Mouse (Mus musculus): Measurements from ENCODE around the gene Marf1. TPM values are rescaled to one million over a fixed set of nuclear protein-coding genes. Genes with fewer than 3 reads are reported as not detected.

Marf1 gene
- polyA plus RNA-seq, 1 experiment from 2014 or later, result 12.8 TPM

DNA sequence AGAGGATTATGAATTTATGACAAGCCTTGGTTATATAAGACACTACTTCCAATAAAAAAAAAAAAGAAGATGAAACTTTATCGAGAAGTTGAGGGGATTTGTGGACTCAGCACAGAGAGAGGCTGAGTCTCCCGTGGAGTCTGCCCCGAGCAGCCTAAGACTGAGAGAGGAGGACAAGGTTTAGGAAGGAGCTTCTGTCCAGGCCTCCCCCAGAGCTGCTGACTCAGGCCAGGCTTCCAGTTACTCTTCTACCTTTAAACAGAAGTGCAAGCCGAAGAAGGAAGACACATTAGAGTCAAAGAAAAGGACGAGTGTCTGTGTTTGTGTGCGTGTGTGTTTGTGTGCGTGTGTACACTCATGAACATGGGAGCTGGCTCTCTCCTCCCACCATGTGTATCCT is 32.4 kb downstream of the Marf1 start:
- no peak overlapping the region for H3K27ac ChIP-seq (replicated peaks)
- no peak for DNase-seq (ENCODE audit: low spot score)
- 92% methylated on average over 7 of the region's 7 CpGs for WGBS
- H3K36me3 ChIP-seq, result peaks cover 100% of the 10 kb centered on the region
- H3K9me3 ChIP-seq (replicated peaks), result no peaks in the 10 kb centered on the region
- H3K4me1 ChIP-seq, result no peaks in the 10 kb centered on the region
- no peaks in the 10 kb centered on the region for H3K27me3 ChIP-seq (ENCODE audit: low read depth, poor library complexity, severe bottlenecking)
- no peak overlapping the region for H3K4me3 ChIP-seq

DNA sequence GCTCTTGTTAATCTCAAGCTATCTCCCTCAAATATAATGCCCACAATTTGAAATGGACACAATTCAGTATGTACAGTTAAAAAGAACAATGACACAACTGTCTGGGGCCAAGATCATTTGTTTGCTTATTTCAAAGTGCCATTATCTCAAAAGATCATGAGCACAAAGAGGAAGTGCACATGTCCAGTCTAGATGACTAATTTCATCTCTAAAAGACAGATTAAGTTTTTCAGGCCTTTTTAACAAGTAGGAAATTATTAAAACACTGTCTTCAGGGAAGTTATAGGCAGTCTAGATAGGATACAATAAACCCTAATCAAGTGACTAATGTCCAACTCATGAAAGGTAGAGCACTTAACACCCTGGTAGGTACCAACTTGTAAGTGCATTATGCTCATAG is 34.2 kb downstream of the Marf1 start:
- Histone ChIP-seq H3K4me1 (no peaks in the 10 kb centered on the region), H3K9me3 (replicated peaks) (no peaks in the 10 kb centered on the region), H3K27ac (replicated peaks) (no peak overlapping the region), H3K27me3 (ENCODE audit: low read depth, poor library complexity, severe bottlenecking) (no peaks in the 10 kb centered on the region), H3K36me3 (peaks cover 100% of the 10 kb centered on the region), H3K4me3 (no peak overlapping the region)
- DNase-seq (ENCODE audit: low spot score), result no peak

DNA sequence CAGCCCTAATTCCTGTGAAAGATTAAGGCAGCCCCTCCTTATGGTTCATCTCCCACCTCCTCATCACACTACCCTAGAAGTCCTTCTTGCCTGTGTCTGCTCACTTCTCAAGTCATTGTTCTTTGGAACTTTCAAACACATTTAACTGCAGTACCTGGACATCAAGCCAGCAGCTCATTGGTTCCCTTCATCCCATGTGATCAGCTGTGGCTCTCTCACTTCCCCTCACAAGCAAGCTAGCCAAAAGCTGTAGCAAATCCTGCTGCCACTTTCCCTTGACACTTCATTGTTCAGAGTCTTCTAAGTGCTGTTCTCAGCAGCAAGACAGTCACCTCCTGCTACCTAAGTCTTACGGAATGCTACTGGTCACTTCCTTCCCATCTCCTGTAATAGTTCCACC is 37.9 kb downstream of the Marf1 start:
- H3K27ac ChIP-seq (replicated peaks), result no peak overlapping the region
- H3K4me3 ChIP-seq, result no peak overlapping the region
- DNase-seq (ENCODE audit: low spot score), result no peak
- H3K36me3 ChIP-seq, result peaks cover 100% of the 10 kb centered on the region
- H3K4me1 ChIP-seq, result no peaks in the 10 kb centered on the region
- no peaks in the 10 kb centered on the region for H3K27me3 ChIP-seq (ENCODE audit: low read depth, poor library complexity, severe bottlenecking)
- no peaks in the 10 kb centered on the region for H3K9me3 ChIP-seq (replicated peaks)
- 100% methylated on average over 1 of the region's 1 CpGs for WGBS

DNA sequence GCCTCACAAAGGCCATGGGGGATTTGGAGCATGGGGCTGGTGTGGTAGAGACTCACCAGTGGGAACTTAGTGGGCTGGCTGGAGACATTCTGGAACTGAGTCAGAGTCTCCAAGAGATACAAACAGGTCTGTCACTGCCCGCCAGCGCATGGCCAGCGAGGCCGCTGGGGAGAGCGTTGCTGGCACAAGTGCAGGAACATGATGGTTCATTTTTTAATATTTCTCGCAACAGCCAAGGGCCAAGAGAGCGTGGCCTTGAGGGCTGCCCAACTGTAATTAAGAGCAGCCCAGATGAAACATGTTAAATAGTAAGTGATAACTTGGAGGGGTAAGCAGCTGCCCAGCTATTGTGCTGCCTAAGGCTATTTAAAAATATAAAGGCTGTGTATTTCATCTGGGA is 38.4 kb downstream of the Marf1 start:
- 95% methylated on average over 7 of the region's 7 CpGs for WGBS
- no peaks in the 10 kb centered on the region for H3K27me3 ChIP-seq (ENCODE audit: low read depth, poor library complexity, severe bottlenecking)
- H3K36me3 ChIP-seq, result peaks cover 100% of the 10 kb centered on the region
- no peak overlapping the region for H3K4me3 ChIP-seq
- no peak overlapping the region for H3K27ac ChIP-seq (replicated peaks)
- H3K9me3 ChIP-seq (replicated peaks), result no peaks in the 10 kb centered on the region
- no peaks in the 10 kb centered on the region for H3K4me1 ChIP-seq
- DNase-seq (ENCODE audit: low spot score), result no peak

DNA sequence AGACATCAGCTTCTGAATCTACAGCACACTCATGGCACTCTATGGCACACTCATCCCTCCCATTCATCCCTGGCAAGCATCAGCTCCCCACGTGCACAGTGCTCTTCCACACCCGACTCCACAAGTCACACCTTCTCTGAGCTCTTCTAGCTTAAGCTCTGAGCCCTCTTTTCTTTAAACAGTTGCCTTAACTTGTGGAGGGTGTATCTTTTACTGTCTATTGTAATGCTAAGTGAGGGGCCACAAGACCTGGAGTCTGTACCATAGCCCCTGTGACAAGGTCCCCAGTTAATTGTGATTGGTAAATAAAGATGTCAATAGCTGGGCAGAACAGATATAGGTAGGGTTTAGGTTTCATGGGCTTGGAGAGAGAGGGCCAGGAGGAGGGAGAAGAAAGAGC is 39.2 kb downstream of the Marf1 start:
- no peaks in the 10 kb centered on the region for H3K4me1 ChIP-seq
- H3K4me3 ChIP-seq, result no peak overlapping the region
- no peaks in the 10 kb centered on the region for H3K27me3 ChIP-seq (ENCODE audit: low read depth, poor library complexity, severe bottlenecking)
- peaks cover 98% of the 10 kb centered on the region for H3K36me3 ChIP-seq
- H3K27ac ChIP-seq (replicated peaks), result no peak overlapping the region
- H3K9me3 ChIP-seq (replicated peaks), result no peaks in the 10 kb centered on the region
- no peak for DNase-seq (ENCODE audit: low spot score)
- WGBS, result 90% methylated on average over 2 of the region's 2 CpGs

DNA sequence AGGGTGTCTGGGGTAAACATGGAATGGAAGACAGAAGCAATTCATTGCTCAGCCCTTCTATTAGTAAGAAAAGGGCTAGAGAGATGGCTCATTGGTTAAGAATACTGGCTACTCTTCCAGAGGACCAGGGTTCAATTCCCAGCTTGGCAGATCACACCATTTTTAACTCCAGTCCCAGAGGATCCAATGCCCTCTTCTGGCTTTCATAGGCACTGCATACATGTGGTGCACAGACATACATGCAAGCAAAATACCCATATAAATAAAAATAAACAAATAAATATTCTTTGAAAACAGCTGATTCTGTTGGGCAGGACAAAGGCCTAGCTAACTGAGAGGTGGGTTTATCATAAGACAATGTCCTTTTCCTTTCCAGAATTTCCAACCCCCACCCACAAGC is 40.6 kb downstream of the Marf1 start:
- no peaks in the 10 kb centered on the region for H3K27me3 ChIP-seq (ENCODE audit: low read depth, poor library complexity, severe bottlenecking)

DNA sequence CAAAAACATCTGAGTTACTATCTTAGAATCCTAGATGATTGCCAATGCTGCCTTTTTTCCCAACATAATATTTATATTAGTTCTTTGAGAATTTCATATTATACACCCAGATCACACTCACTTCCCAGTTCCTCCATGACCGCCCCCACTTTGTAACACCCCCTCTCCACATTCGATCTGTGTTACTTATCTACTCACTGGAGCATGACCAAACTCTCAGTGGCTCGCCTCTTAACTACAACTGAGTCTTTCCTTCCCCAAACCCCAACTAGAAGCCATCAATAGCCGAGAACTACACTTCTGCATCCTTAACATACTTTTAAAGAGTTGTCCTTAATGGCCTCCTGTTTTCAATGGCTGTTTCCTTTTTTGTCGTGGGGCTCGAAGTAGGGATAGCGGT is 41.6 kb downstream of the Marf1 start:
- Histone ChIP-seq H3K36me3 (peaks cover 90% of the 10 kb centered on the region), H3K4me1 (no peaks in the 10 kb centered on the region), H3K4me3 (no peak overlapping the region), H3K9me3 (replicated peaks) (no peaks in the 10 kb centered on the region), H3K27me3 (ENCODE audit: low read depth, poor library complexity, severe bottlenecking) (no peaks in the 10 kb centered on the region), H3K27ac (replicated peaks) (no peak overlapping the region)
- WGBS, result 97% methylated on average over 7 of the region's 7 CpGs
- no peak for DNase-seq (ENCODE audit: low spot score)

More for the DNA sequence above, 40.6 kb downstream of the Marf1 start:
- no peak overlapping the region for H3K27ac ChIP-seq (replicated peaks)
- H3K9me3 ChIP-seq (replicated peaks), result no peaks in the 10 kb centered on the region
- H3K36me3 ChIP-seq, result peaks cover 90% of the 10 kb centered on the region
- DNase-seq (ENCODE audit: low spot score), result no peak
- H3K4me1 ChIP-seq, result no peaks in the 10 kb centered on the region
- H3K4me3 ChIP-seq, result no peak overlapping the region

DNA sequence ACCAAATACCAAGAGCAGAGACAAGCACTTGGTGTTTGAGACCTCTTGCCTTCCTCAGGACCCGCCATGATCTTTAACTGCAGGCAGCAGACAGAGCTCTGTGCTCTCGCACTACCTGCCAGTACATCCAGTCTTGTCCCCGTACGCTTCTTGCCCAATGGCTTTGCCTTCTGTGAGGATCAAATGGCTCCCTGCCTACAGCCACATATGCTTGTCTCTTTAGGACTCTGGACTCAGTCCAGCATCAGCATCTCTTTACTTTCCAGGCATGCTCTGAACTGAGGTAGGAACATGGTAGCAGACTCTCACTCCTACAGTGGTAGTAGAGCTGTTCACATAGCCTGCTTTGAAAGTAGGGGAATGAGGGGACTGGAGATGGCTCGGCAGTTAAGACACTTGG is 42.2 kb downstream of the Marf1 start:
- WGBS, result 94% methylated on average over 5 of the region's 5 CpGs
- H3K27ac ChIP-seq (replicated peaks), result no peak overlapping the region
- H3K27me3 ChIP-seq (ENCODE audit: low read depth, poor library complexity, severe bottlenecking), result no peaks in the 10 kb centered on the region
- H3K4me1 ChIP-seq, result no peaks in the 10 kb centered on the region
- peaks cover 90% of the 10 kb centered on the region for H3K36me3 ChIP-seq
- no peaks in the 10 kb centered on the region for H3K9me3 ChIP-seq (replicated peaks)
- DNase-seq (ENCODE audit: low spot score), result no peak
- H3K4me3 ChIP-seq, result no peak overlapping the region

DNA sequence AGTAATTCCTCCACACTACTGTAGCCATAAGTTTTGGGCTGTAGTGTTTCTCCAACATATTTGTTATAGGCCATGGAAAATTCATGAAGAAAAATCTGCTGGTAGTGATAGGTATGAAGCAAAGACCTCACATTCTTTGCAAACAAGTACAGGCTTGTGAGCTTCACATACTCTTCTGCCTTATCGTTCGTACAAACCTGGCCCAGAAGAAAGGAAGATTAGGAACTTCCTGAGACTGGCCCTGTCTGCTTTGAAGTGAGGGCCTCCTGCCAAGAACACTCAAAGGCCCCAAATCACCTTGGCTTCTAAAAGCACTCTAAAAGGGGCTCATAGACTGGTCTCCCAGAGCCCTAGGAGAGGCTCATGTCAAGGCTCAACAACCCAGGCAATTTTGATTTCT is 45.9 kb downstream of the Marf1 start:
- Histone ChIP-seq H3K27ac (replicated peaks) (no peak overlapping the region), H3K4me1 (no peaks in the 10 kb centered on the region), H3K27me3 (ENCODE audit: low read depth, poor library complexity, severe bottlenecking) (no peaks in the 10 kb centered on the region), H3K4me3 (no peak overlapping the region), H3K36me3 (peaks cover 86% of the 10 kb centered on the region), H3K9me3 (replicated peaks) (no peaks in the 10 kb centered on the region)
- WGBS, result 95% methylated on average over 2 of the region's 2 CpGs
- no peak for DNase-seq (ENCODE audit: low spot score)

DNA sequence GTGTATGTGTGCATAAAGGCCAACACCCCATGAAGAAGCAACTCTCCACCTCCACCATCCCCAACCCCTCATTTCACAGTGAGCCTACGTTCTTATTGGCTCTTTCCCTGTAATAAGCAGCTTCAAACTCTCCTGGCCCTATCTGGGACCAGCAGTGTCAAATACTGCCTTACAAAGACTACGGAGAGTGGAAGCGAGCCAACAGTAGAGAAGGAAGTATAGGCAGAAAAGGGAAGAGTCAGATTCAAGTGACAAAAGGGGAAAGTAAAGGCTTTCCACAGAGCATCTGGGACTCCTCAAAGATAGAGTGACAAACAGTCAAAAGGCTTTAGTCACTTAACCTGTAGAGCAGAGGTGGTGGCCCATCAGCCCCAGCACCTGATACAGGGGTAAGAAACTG is 50.4 kb downstream of the Marf1 start:
- H3K36me3 ChIP-seq, result peaks cover 90% of the 10 kb centered on the region
- DNase-seq (ENCODE audit: low spot score), result no peak
- WGBS, result 98% methylated on average over 3 of the region's 3 CpGs
- H3K4me1 ChIP-seq, result no peaks in the 10 kb centered on the region
- no peaks in the 10 kb centered on the region for H3K9me3 ChIP-seq (replicated peaks)
- H3K4me3 ChIP-seq, result no peak overlapping the region
- no peak overlapping the region for H3K27ac ChIP-seq (replicated peaks)
- no peaks in the 10 kb centered on the region for H3K27me3 ChIP-seq (ENCODE audit: low read depth, poor library complexity, severe bottlenecking)

DNA sequence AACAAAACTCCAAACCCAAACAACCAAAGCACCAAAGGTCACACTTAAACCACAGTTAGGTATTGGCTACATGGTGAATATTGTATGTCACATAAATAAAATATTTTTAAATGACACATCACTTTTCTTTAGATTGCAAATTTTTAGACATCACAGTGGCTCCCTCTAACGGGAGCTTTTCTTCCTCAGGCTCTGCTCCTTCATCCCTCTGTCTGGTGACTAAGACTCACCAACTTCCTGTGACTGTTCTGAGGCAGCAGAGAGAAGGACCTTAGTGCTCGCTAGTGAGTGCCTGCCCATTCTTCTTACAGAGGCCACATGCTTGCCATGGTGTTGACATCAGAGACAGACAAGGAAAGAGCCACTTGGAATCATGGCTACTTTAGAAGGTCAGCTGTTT is 51.0 kb downstream of the Marf1 start:
- Histone ChIP-seq H3K4me1 (no peaks in the 10 kb centered on the region), H3K27ac (replicated peaks) (no peak overlapping the region), H3K9me3 (replicated peaks) (no peaks in the 10 kb centered on the region), H3K27me3 (ENCODE audit: low read depth, poor library complexity, severe bottlenecking) (no peaks in the 10 kb centered on the region), H3K4me3 (no peak overlapping the region), H3K36me3 (peaks cover 84% of the 10 kb centered on the region)
- DNase-seq (ENCODE audit: low spot score), result no peak
- 88% methylated on average over 2 of the region's 2 CpGs for WGBS

DNA sequence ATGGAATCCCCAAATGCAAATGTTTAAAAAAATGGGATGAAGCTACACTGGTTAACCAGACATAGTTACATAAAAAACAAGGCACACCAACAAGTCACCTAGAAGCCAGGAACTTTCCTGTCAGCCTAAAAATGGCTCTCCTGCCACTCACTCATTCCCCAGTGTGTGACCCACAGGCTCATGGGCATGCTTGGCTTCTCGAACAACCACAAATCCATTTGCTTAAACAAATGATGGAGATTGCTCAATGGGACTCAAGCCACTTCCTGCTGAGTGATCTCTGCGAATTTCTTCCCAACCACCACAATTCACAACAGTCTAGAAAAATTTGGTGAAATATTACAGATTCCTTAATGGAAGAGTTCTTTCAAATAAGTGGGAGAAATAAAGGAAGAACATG is 52.2 kb downstream of the Marf1 start:
- H3K9me3 ChIP-seq (replicated peaks), result no peaks in the 10 kb centered on the region
- WGBS, result 85% methylated on average over 2 of the region's 2 CpGs
- peaks cover 72% of the 10 kb centered on the region for H3K36me3 ChIP-seq

DNA sequence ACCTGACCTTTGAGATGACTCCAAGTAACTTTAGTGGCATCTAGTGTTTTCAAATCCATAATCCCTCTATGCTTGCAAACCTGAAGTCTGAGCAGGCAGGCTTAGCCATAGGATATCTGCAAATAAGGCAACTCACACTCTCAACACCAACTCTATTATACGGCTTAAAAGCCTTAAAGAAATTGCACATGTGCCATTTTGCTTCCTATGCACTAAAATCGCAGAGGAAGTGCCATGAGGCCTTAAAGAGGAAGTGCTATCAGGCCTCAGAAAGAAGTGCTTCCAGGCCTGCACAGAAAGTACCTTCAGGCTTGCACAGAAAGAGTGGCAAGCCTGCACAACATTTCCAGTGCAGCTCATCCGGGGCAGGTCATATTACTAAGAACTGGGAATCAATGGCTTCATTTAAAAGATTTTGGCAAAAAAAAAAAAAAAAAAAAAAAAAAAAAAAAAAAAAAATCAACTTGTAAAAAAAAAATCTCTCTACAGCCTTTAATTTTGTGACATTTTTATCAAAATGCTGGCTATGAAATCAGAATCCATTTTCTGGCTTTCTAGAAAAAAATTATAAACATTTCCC is 53.4 kb downstream of the Marf1 start:
- 89% methylated on average over 3 of the region's 3 CpGs for WGBS
- Histone ChIP-seq H3K27ac (replicated peaks) (no peak overlapping the region), H3K9me3 (replicated peaks) (no peaks in the 10 kb centered on the region), H3K36me3 (peaks cover 62% of the 10 kb centered on the region), H3K4me1 (no peaks in the 10 kb centered on the region), H3K27me3 (ENCODE audit: low read depth, poor library complexity, severe bottlenecking) (no peaks in the 10 kb centered on the region), H3K4me3 (no peak overlapping the region)
- DNase-seq (ENCODE audit: low spot score), result no peak

More for the DNA sequence above, 52.2 kb downstream of the Marf1 start:
- Histone ChIP-seq H3K27ac (replicated peaks) (no peak overlapping the region), H3K27me3 (ENCODE audit: low read depth, poor library complexity, severe bottlenecking) (no peaks in the 10 kb centered on the region), H3K4me1 (no peaks in the 10 kb centered on the region), H3K4me3 (no peak overlapping the region)
- no peak for DNase-seq (ENCODE audit: low spot score)

DNA sequence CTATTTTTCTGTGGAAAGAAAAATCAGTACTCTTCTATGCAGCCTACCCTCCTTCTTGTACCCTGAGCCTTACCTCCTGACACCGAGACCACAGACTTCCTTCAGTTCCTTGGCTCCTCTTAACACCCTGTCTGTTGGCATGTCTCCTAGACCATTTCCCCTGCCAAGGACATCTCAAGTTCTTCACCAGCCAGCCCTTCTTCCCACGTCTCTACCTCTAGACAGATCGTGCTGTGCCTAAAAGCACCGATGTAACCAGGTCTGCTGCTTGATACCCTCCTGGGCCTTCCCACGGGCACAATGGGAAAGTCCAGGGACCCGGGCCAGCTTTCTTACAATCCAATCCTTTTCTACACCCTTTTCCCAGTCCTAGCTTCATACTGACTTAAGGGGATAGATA is 57.3 kb downstream of the Marf1 start:
- DNase-seq (ENCODE audit: low spot score), result no peak
- H3K27me3 ChIP-seq (ENCODE audit: low read depth, poor library complexity, severe bottlenecking), result no peaks in the 10 kb centered on the region
- no peak overlapping the region for H3K27ac ChIP-seq (replicated peaks)
- WGBS, result 91% methylated on average over 6 of the region's 6 CpGs
- H3K4me3 ChIP-seq, result no peak overlapping the region
- H3K36me3 ChIP-seq, result peaks cover 26% of the 10 kb centered on the region
- no peaks in the 10 kb centered on the region for H3K9me3 ChIP-seq (replicated peaks)
- H3K4me1 ChIP-seq, result no peaks in the 10 kb centered on the region
